Mouse (Mus musculus) E14TG2a.4 (cell line): ENCODE results near the gene Sgpl1.

Experiments
- CTCF ChIP-seq: conservative IDR thresholded peaks from 2 replicates; pipeline ENCODE4 v1.5.1; 2014; ENCODE audit warnings: low read length
- NANOG ChIP-seq: IDR thresholded peaks from 2 replicates; pipeline ENCODE4 v1.6.1; 2014; ENCODE audit warnings: borderline replicate concordance, low read length, mixed read lengths
- POU5F1 ChIP-seq: IDR thresholded peaks from 2 replicates; pipeline ENCODE4 v1.6.1; 2014; ENCODE audit warnings: low read length, borderline replicate concordance

DNA sequence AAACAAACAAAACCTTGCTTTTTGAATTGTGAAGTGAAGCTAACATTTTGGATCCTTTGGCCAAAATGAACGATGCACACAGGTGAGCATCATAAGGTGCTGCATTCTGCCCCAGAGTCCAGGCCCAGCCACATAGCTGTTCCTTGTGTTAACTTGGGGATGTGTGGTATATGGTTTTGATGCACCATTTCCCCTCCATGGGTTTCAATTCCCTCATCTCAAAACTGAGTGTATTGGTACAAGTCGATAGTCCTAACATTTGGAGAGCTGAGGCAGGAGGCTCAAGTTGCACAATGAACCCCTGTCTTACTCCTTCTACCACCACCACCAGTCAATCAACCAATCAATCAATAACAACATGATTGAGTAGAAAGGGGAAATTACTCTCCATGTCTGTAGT is 8.9 kb upstream of the Sgpl1 start:
- no peak for TF ChIP-seq POU5F1
- no peak for TF ChIP-seq CTCF
- no peak for TF ChIP-seq NANOG
